7 mouse cellular contexts compared by ENCODE assay signal in genomic region chr10:86387821-86388440, GRCm38 (mm10).
DNase-seq lines count a peak whose midpoint lies in the region; ATAC-seq lines count a peak whose summit lies in the region.

No protein-coding gene starts in this region.

- ATAC-seq in megakaryocyte progenitor cell, adult 5-6 weeks (replicated peaks; ENCODE audit: poor library complexity): no peak

- peak; percentile 35 for DNase-seq in layer of hippocampus, adult 11-12 months (ENCODE audit: low spot score)
- no peak for DNase-seq in layer of hippocampus, adult 9-10 months (ENCODE audit: low spot score)
- DNase-seq in Muller cell, postnatal 12 days (ENCODE audit: inconsistent ontology term): peak; percentile 32
- peak; percentile 53 to 65 for DNase-seq in adrenal gland, postnatal 36 days
- DNase-seq in layer of hippocampus, adult 8-10 months (ENCODE audit: low spot score in 2 of 2): peak; percentile 21 to 52
- no peak for DNase-seq in ovary, postnatal 10 days (ENCODE audit: low spot score)

Comparison
In these comparisons a context has a peak if more than half of its experiments do, and no peak if none do; other contexts are left out.
1. DNase-seq: peak in layer of hippocampus, adult 11-12 months (single experiment), Muller cell, postnatal 12 days (single experiment), adrenal gland, postnatal 36 days (2 of 2) and layer of hippocampus, adult 8-10 months (2 of 2); none in layer of hippocampus, adult 9-10 months (single experiment) and ovary, postnatal 10 days (single experiment).